Mouse (Mus musculus): ENCODE results near the gene Parp9.

GRCm38 (mm10) chr16:35905819-35906485, 32.3 kb upstream of the Parp9 start:
- TF ChIP-seq CTCF (IDR thresholded peaks at IDR 0.05; ENCODE audit: low read depth, low read length) (no peak), POLR2A (IDR thresholded peaks at IDR 0.05; ENCODE audit: extremely low read depth, insufficient read depth, low read length) (no peak)
